Mouse (Mus musculus) layer of hippocampus, postnatal 25 days (tissue): ENCODE results near the gene Eno1. TPM values are rescaled to one million over a fixed set of nuclear protein-coding genes. Genes with fewer than 3 reads are reported as not detected.

Source experiments
- DNase-seq, 2 experiments: peaks; one replicate each; pipeline ENCODE4 v3.0.0; 2022; ENCODE audit warnings: mixed read lengths in 2 of 2, low spot score in 1 of 2; ENCODE audit errors: extremely low spot score in 1 of 2
- total RNA-seq, 2 experiments: library from RNA; stranded (reverse); gene quantifications; 2 replicates each; pipeline ENCODE4 v1.2.3; 2021

Eno1 gene
- total RNA-seq, result 100 to 1,000 TPM; 401 to 447 TPM

GRCm38 (mm10) chr4:150236521-150237481 lies at the start of gene Eno1:
Eno1 (plus strand) TSS chr4:150236721.
- peak; percentile 95 to 98 for DNase-seq

GRCm38 (mm10) chr4:150188236-150188635 lies 48.3 kb upstream of the Eno1 start:
- DNase-seq, result no peak

GRCm38 (mm10) chr4:150192199-150192598 lies 44.3 kb upstream of the Eno1 start:
- DNase-seq, result no peak

GRCm38 (mm10) chr4:150193915-150194314 lies 42.6 kb upstream of the Eno1 start:
- peak in 1 of 2 experiments; percentile 51 for DNase-seq

GRCm38 (mm10) chr4:150198268-150198667 lies 38.3 kb upstream of the Eno1 start:
- no peak for DNase-seq

- DNase-seq, result no peak
Measured at GRCm38 (mm10) chr4:150201232-150201631, 35.3 kb upstream of the Eno1 start, which contains the start of gene Car6. Car6 (minus strand) TSS chr4:150201332.

- DNase-seq, result no peak
Measured at GRCm38 (mm10) chr4:150202702-150203101, 33.8 kb upstream of the Eno1 start.

GRCm38 (mm10) chr4:150204877-150205276 lies 31.6 kb upstream of the Eno1 start:
- no peak for DNase-seq

- no peak for DNase-seq
Measured at GRCm38 (mm10) chr4:150209751-150210150, 26.8 kb upstream of the Eno1 start.

- DNase-seq, result no peak
Measured at GRCm38 (mm10) chr4:150210306-150210705, 26.2 kb upstream of the Eno1 start.

GRCm38 (mm10) chr4:150211930-150212552 lies 24.5 kb upstream of the Eno1 start:
- DNase-seq, result no peak

GRCm38 (mm10) chr4:150212553-150212971 lies 24.0 kb upstream of the Eno1 start:
- DNase-seq, result no peak

GRCm38 (mm10) chr4:150213910-150214309 lies 22.6 kb upstream of the Eno1 start:
- no peak for DNase-seq

- DNase-seq, result no peak
Measured at GRCm38 (mm10) chr4:150216423-150216822, 20.1 kb upstream of the Eno1 start.

GRCm38 (mm10) chr4:150217042-150217554 lies 19.4 kb upstream of the Eno1 start:
- no peak for DNase-seq

GRCm38 (mm10) chr4:150217935-150218334 lies 18.6 kb upstream of the Eno1 start:
- no peak for DNase-seq

GRCm38 (mm10) chr4:150219501-150220292 lies 16.8 kb upstream of the Eno1 start:
- DNase-seq, result peak in 1 of 2 experiments; percentile 76

- DNase-seq, result no peak
Measured at GRCm38 (mm10) chr4:150220584-150220983, 15.9 kb upstream of the Eno1 start.

GRCm38 (mm10) chr4:150221017-150221640 lies 15.4 kb upstream of the Eno1 start:
- DNase-seq, result no peak

- no peak for DNase-seq
Measured at GRCm38 (mm10) chr4:150223830-150224229, 12.7 kb upstream of the Eno1 start.
